Mouse (Mus musculus) neural tube, embryonic 14.5 days (tissue): ENCODE results near the gene Nav2. TPM values are rescaled to one million over a fixed set of nuclear protein-coding genes. Genes with fewer than 3 reads are reported as not detected.
A peak's percentile ranks its signal among the peaks of the same experiment; 100 is the strongest.

Experiments
- ATAC-seq: fragments of 200-750 bp; cut with Nextera tagmentation; 2 replicates; pipeline ENCODE4 v1.8.0; 2017; ENCODE audit warnings: low read depth, mild to moderate bottlenecking, moderate TSS enrichment, moderate library complexity
- H3K27ac ChIP-seq: fragments of 300-500 bp; sonication (generic); 2 replicates; pipeline ENCODE4 v1.5.1; 2014; ENCODE audit warnings: low read depth, mild to moderate bottlenecking, control low read depth, low read length, moderate library complexity, mixed read lengths
- H3K27me3 ChIP-seq: fragments of 300-500 bp; sonication (generic); 2 replicates; pipeline ENCODE4 v1.6.1; 2014; ENCODE audit warnings: low read length; ENCODE audit not compliant: control insufficient read depth, insufficient read depth
- H3K36me3 ChIP-seq: fragments of 300-500 bp; sonication (generic); 2 replicates; pipeline ENCODE4 v1.6.1; 2014; ENCODE audit warnings: low read length, mixed read lengths; ENCODE audit not compliant: control insufficient read depth, insufficient read depth
- H3K4me1 ChIP-seq: fragments of 300-500 bp; sonication (generic); 2 replicates; pipeline ENCODE4 v1.6.1; 2014; ENCODE audit warnings: low read length; ENCODE audit not compliant: control insufficient read depth, insufficient read depth
- H3K4me2 ChIP-seq: fragments of 300-500 bp; sonication (generic); 2 replicates; pipeline ENCODE4 v1.6.1; 2014; ENCODE audit warnings: mild to moderate bottlenecking, low read depth, low read length, control low read depth
- H3K4me3 ChIP-seq: fragments of 300-500 bp; sonication (generic); 2 replicates; pipeline ENCODE4 v1.5.1; 2014; ENCODE audit warnings: low read depth, low read length, control low read depth, mixed read lengths
- H3K9ac ChIP-seq: fragments of 300-500 bp; sonication (generic); replicated peaks from 2 replicates; pipeline ENCODE4 v1.6.1; 2014; ENCODE audit warnings: low read depth, mild to moderate bottlenecking, control low read depth, low read length, mixed read lengths
- H3K9me3 ChIP-seq: fragments of 300-500 bp; sonication (generic); 2 replicates; pipeline ENCODE4 v1.6.1; 2016; ENCODE audit warnings: low read length; ENCODE audit not compliant: control insufficient read depth
- WGBS: fragments of 180-500 bp; shearing (Covaris S2); extraction: QIAGEN DNeasy Blood & Tissue Kit; methylation state at CpG from one replicate; pipeline ENCODE4 v1.1.7; 2014; 5-methylcytosine and 5-hydroxymethylcytosine counted together
- polyA plus RNA-seq: library from polyadenylated mRNA; unstranded; fragments of >200 nt; fragmentation: Nextera tagmentation; extraction: Ambion mirVana; gene quantifications from 2 replicates; pipeline ENCODE4 v1.2.1, GENCODE M21; 2014

The Nav2 gene
- polyA plus RNA-seq, 1 experiment from 2014 or later = 36.5 TPM

GRCm38 (mm10) chr7:49164868-49165267 lies 256.4 kb downstream of the Nav2 start:
- ATAC-seq = no peak
- H3K27me3 ChIP-seq = no peaks in the 10 kb centered on the region
- H3K9me3 ChIP-seq = no peaks in the 10 kb centered on the region
- no peak overlapping the region for H3K4me2 ChIP-seq
- no peaks in the 10 kb centered on the region for H3K36me3 ChIP-seq
- no peak overlapping the region for H3K27ac ChIP-seq
- WGBS = 96% methylated on average over 8 of the region's 8 CpGs
- H3K4me3 ChIP-seq = no peak overlapping the region
- no peak overlapping the region for H3K9ac ChIP-seq
- H3K4me1 ChIP-seq = peaks cover 17% of the 10 kb centered on the region

- WGBS = 72% methylated on average over 3 of the region's 3 CpGs
- Histone ChIP-seq H3K27ac (no peak overlapping the region), H3K4me1 (no peaks in the 10 kb centered on the region), H3K27me3 (no peaks in the 10 kb centered on the region), H3K4me3 (no peak overlapping the region), H3K36me3 (no peaks in the 10 kb centered on the region), H3K9ac (no peak overlapping the region), H3K9me3 (no peaks in the 10 kb centered on the region), H3K4me2 (no peak overlapping the region)
- no peak for ATAC-seq
Measured at GRCm38 (mm10) chr7:49172926-49173325, 264.4 kb downstream of the Nav2 start.

GRCm38 (mm10) chr7:49175784-49176409 lies 267.4 kb downstream of the Nav2 start:
- ATAC-seq = no peak
- Histone ChIP-seq H3K9me3 (no peaks in the 10 kb centered on the region), H3K4me3 (no peak overlapping the region), H3K4me1 (no peaks in the 10 kb centered on the region), H3K4me2 (no peak overlapping the region), H3K36me3 (no peaks in the 10 kb centered on the region), H3K9ac (no peak overlapping the region), H3K27ac (no peak overlapping the region), H3K27me3 (no peaks in the 10 kb centered on the region)
- 77% methylated on average over 9 of the region's 9 CpGs for WGBS

- Histone ChIP-seq H3K4me2 (no peak overlapping the region), H3K27me3 (no peaks in the 10 kb centered on the region), H3K4me1 (no peaks in the 10 kb centered on the region), H3K36me3 (no peaks in the 10 kb centered on the region), H3K9me3 (no peaks in the 10 kb centered on the region), H3K9ac (no peak overlapping the region), H3K27ac (no peak overlapping the region), H3K4me3 (no peak overlapping the region)
- peak; percentile 44 for ATAC-seq
- 83% methylated on average over 21 of the region's 21 CpGs for WGBS
Measured at GRCm38 (mm10) chr7:49176590-49177201, 268.2 kb downstream of the Nav2 start.

GRCm38 (mm10) chr7:49178217-49178616 lies 269.7 kb downstream of the Nav2 start:
- H3K27ac ChIP-seq = no peak overlapping the region
- H3K9ac ChIP-seq = no peak overlapping the region
- H3K36me3 ChIP-seq = no peaks in the 10 kb centered on the region
- no peaks in the 10 kb centered on the region for H3K27me3 ChIP-seq
- H3K4me2 ChIP-seq = no peak overlapping the region
- no peak overlapping the region for H3K4me3 ChIP-seq
- WGBS = 66% methylated on average over 4 of the region's 4 CpGs
- no peaks in the 10 kb centered on the region; the same call in 1 of the 2 replicates for H3K4me1 ChIP-seq
- ATAC-seq = no peak
- no peaks in the 10 kb centered on the region for H3K9me3 ChIP-seq

- 81% methylated on average over 8 of the region's 8 CpGs for WGBS
- H3K4me3 ChIP-seq = no peak overlapping the region
- H3K4me1 ChIP-seq = peaks cover 3% of the 10 kb centered on the region; the same call in 1 of the 2 replicates
- H3K27ac ChIP-seq = no peak overlapping the region
- H3K9me3 ChIP-seq = no peaks in the 10 kb centered on the region
- no peak for ATAC-seq
- H3K9ac ChIP-seq = no peak overlapping the region
- H3K36me3 ChIP-seq = no peaks in the 10 kb centered on the region
- H3K4me2 ChIP-seq = no peak overlapping the region
- no peaks in the 10 kb centered on the region for H3K27me3 ChIP-seq
Measured at GRCm38 (mm10) chr7:49181010-49181409, 272.5 kb downstream of the Nav2 start.

- ATAC-seq = no peak
- H3K4me1 ChIP-seq = peaks cover 3% of the 10 kb centered on the region; the same call in 1 of the 2 replicates
- H3K4me3 ChIP-seq = no peak overlapping the region
- no peak overlapping the region for H3K27ac ChIP-seq
- H3K27me3 ChIP-seq = no peaks in the 10 kb centered on the region
- no peak overlapping the region for H3K9ac ChIP-seq
- no peak overlapping the region for H3K4me2 ChIP-seq
- no peaks in the 10 kb centered on the region for H3K36me3 ChIP-seq
- H3K9me3 ChIP-seq = no peaks in the 10 kb centered on the region
- 84% methylated on average over 5 of the region's 5 CpGs for WGBS
Measured at GRCm38 (mm10) chr7:49182427-49182826, 273.9 kb downstream of the Nav2 start.

GRCm38 (mm10) chr7:49183696-49184095 lies 275.2 kb downstream of the Nav2 start:
- no peaks in the 10 kb centered on the region for H3K36me3 ChIP-seq

GRCm38 (mm10) chr7:49185991-49186390 lies 277.5 kb downstream of the Nav2 start:
- WGBS = 81% methylated on average over 5 of the region's 5 CpGs
- H3K36me3 ChIP-seq = no peaks in the 10 kb centered on the region
- H3K9ac ChIP-seq = no peak overlapping the region
- peaks cover 19% of the 10 kb centered on the region for H3K4me1 ChIP-seq
- no peak overlapping the region for H3K27ac ChIP-seq
- no peak overlapping the region for H3K4me2 ChIP-seq
- no peak overlapping the region for H3K4me3 ChIP-seq
- no peaks in the 10 kb centered on the region for H3K9me3 ChIP-seq
- ATAC-seq = no peak
- no peaks in the 10 kb centered on the region for H3K27me3 ChIP-seq

More at GRCm38 (mm10) chr7:49183696-49184095, 275.2 kb downstream of the Nav2 start:
- no peak overlapping the region for H3K4me2 ChIP-seq
- H3K4me3 ChIP-seq = no peak overlapping the region
- 0 out of 2 replicates have a peak, but pooled peaks have one; percentile 9 for ATAC-seq
- WGBS = 50% methylated on average over 5 of the region's 5 CpGs
- H3K27ac ChIP-seq = no peak overlapping the region
- H3K9ac ChIP-seq = no peak overlapping the region
- no peaks in the 10 kb centered on the region for H3K27me3 ChIP-seq
- H3K4me1 ChIP-seq = peaks cover 4% of the 10 kb centered on the region; the same call in 1 of the 2 replicates
- H3K9me3 ChIP-seq = no peaks in the 10 kb centered on the region
